Mouse (Mus musculus) stomach, embryonic 14.5 days (tissue): ENCODE data around the gene Zfp622. TPM values are rescaled to one million over a fixed set of nuclear protein-coding genes. Genes with fewer than 3 reads are reported as not detected.
"Not testable (repeated sequence)": the region's sequence is repeated elsewhere in the genome, so short reads cannot be mapped to it uniquely, and the experiment has no call there.

ENCODE experiments used
- ATAC-seq: fragments of 200-750 bp; cut with Nextera tagmentation; 2 replicates; pipeline ENCODE4 v1.8.0; 2017; ENCODE audit warnings: low read depth, moderate TSS enrichment; ENCODE audit not compliant: insufficient number of reproducible peaks, insufficient read depth, low FRiP score
- H3K27ac ChIP-seq: fragments of 300-500 bp; sonication (generic); 2 replicates; pipeline ENCODE4 v1.5.1; 2014; ENCODE audit warnings: mild to moderate bottlenecking, low read length, moderate library complexity, mixed read lengths
- H3K27me3 ChIP-seq: fragments of 300-500 bp; sonication (generic); 2 replicates; pipeline ENCODE4 v1.6.1; 2014; ENCODE audit warnings: low read length, control low read depth, mixed read lengths; ENCODE audit not compliant: control insufficient read depth, insufficient read depth
- H3K36me3 ChIP-seq: fragments of 300-500 bp; sonication (generic); 2 replicates; pipeline ENCODE4 v1.6.1; 2014; ENCODE audit warnings: mild to moderate bottlenecking, control low read depth, low read length, moderate library complexity, mixed read lengths; ENCODE audit not compliant: control insufficient read depth, insufficient read depth
- H3K4me1 ChIP-seq: fragments of 300-500 bp; sonication (generic); 2 replicates; pipeline ENCODE4 v1.6.1; 2014; ENCODE audit warnings: low read length, control low read depth, mixed read lengths; ENCODE audit not compliant: control insufficient read depth, insufficient read depth
- H3K4me2 ChIP-seq: fragments of 300-500 bp; sonication (generic); replicated peaks from 2 replicates; pipeline ENCODE4 v1.6.1; 2014; ENCODE audit warnings: low read depth, low read length, control low read depth
- H3K4me3 ChIP-seq: fragments of 300-500 bp; sonication (generic); 2 replicates; pipeline ENCODE4 v1.5.1; 2014; ENCODE audit warnings: low read depth, low read length, control low read depth
- H3K9ac ChIP-seq: fragments of 300-500 bp; sonication (generic); replicated peaks from 2 replicates; pipeline ENCODE4 v1.6.1; 2014; ENCODE audit warnings: low read depth, mild to moderate bottlenecking, control low read depth, low read length, moderate library complexity, mixed read lengths
- H3K9me3 ChIP-seq: fragments of 300-500 bp; sonication (generic); 2 replicates; pipeline ENCODE4 v1.6.1; 2016; ENCODE audit warnings: low read depth, low read length, control low read depth; ENCODE audit not compliant: control insufficient read depth
- WGBS: fragments of 180-500 bp; shearing (Covaris S2); extraction: QIAGEN DNeasy Blood & Tissue Kit; methylation state at CpG from one replicate; pipeline ENCODE4 v1.1.7; 2014; 5-methylcytosine and 5-hydroxymethylcytosine counted together
- polyA plus RNA-seq: library from polyadenylated mRNA; unstranded; fragments of >200 nt; fragmentation: Nextera tagmentation; extraction: Ambion mirVana; gene quantifications from 2 replicates; pipeline ENCODE4 v1.2.1, GENCODE M21; 2014

The Zfp622 gene
- polyA plus RNA-seq, 1 experiment from 2014 or later: 26.7 TPM

DNA sequence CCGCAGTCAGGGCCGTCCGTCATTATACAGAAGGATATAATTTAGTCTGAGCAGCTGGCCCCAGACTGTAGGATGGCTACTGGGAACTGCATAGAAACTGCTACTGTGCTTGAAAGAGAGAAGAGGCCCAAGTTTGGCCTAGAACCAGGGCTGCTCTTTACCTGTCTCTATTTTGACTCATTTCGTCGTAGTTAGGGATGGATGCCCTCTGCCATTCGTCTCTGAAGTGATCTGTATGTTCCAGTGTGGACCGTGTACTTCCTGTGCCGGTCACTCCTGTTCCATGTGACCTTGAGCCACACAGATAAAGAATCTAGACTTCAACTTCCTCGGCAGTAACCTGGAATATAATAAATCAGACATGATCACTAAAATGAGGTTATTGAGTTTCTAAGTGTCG, 26.5 kb upstream of the Zfp622 start:
- Histone ChIP-seq H3K36me3 (no peaks in the 10 kb centered on the region), H3K4me1 (no peaks in the 10 kb centered on the region), H3K9me3 (no peaks in the 10 kb centered on the region), H3K4me3 (no peak overlapping the region), H3K9ac (no peak overlapping the region), H3K4me2 (no peak overlapping the region), H3K27me3 (no peaks in the 10 kb centered on the region), H3K27ac (no peak overlapping the region)
- WGBS: 70% methylated on average over 10 of the region's 10 CpGs
- ATAC-seq: no peak

DNA sequence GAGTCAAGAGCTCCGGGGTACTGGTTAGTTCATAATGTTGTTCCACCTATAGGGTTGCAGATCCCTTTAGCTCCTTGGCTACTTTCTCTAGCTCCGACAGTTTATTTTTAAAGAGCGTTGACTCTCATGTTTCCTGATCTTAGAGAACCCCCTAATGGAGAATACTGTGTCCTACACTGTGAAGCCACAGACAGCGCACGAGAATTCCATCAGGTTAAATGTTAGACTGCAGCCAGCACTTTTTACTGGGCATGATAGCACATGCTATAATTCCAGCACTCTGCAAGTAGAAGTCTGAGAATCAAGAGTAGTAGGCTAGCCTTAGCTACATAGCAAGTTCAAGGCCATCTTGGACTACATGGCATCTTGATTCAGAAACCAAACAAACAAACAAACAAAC, 24.8 kb upstream of the Zfp622 start:
- H3K36me3 ChIP-seq: no peaks in the 10 kb centered on the region
- ATAC-seq: peak; percentile 87; the same call in 1 of the 2 replicates
- WGBS: 29% methylated on average over 5 of the region's 5 CpGs

DNA sequence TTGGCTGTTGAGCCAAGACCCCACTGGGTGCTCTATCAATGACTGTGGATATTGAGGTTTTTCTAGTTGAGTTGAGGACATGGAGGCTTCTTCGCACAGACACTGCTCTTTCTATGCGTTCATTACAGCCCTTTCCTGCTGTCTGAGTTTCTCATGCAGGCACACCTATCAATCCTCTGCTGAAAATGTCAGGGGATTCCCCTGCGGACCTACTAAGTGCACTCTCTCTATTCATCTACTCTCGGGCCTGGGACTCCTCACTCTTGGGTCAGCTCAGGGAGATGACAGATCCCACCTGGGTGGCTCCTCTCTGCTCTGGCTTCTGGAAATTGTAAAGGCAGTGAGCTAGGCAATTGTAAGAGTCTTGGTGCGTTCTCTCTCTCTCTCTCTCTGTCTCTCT, 23.9 kb upstream of the Zfp622 start:
- 78% methylated on average over 5 of the region's 5 CpGs for WGBS
- Histone ChIP-seq H3K36me3 (no peaks in the 10 kb centered on the region), H3K4me2 (no peak overlapping the region), H3K4me1 (no peaks in the 10 kb centered on the region), H3K9ac (no peak overlapping the region), H3K9me3 (no peaks in the 10 kb centered on the region), H3K4me3 (no peak overlapping the region), H3K27me3 (no peaks in the 10 kb centered on the region), H3K27ac (no peak overlapping the region)
- ATAC-seq: no peak

More for the DNA sequence above, 24.8 kb upstream of the Zfp622 start:
- Histone ChIP-seq H3K4me3 (no peak overlapping the region), H3K9ac (no peak overlapping the region), H3K4me2 (no peak overlapping the region), H3K27ac (no peak overlapping the region), H3K27me3 (no peaks in the 10 kb centered on the region), H3K4me1 (no peaks in the 10 kb centered on the region), H3K9me3 (no peaks in the 10 kb centered on the region)

DNA sequence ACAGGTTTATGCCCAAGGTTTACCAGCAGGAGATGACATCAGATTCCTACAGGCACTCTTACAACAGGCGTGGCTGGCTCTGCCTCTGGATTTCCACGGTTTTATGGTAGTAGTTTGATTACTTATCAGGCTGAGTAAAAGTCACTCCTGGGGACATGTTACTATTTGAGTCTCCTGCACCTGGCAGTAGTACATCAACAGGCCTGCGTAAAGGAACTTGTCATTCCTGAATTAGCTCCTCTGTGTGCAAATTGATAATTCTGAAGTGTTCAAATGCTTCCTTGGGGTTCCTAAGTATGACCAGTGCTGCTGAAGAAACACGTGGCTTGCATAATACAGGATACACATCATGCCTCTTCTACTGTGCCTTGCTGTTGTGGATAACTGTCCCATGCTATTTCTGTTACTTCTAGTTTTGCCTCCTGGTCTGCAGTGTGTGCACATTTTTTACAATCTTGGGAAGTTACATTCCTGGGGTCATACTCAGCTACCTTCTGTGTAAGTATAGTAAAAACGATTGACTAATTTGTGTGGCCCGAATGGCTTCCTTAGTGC, 17.9 kb upstream of the Zfp622 start:
- H3K4me2 ChIP-seq: no peak overlapping the region
- no peak overlapping the region for H3K9ac ChIP-seq
- no peak overlapping the region for H3K27ac ChIP-seq
- H3K4me1 ChIP-seq: no peaks in the 10 kb centered on the region
- no peaks in the 10 kb centered on the region for H3K9me3 ChIP-seq
- H3K4me3 ChIP-seq: no peak overlapping the region
- no peak for ATAC-seq
- 60% methylated on average over 6 of the region's 6 CpGs for WGBS
- no peaks in the 10 kb centered on the region for H3K36me3 ChIP-seq
- H3K27me3 ChIP-seq: no peaks in the 10 kb centered on the region

DNA sequence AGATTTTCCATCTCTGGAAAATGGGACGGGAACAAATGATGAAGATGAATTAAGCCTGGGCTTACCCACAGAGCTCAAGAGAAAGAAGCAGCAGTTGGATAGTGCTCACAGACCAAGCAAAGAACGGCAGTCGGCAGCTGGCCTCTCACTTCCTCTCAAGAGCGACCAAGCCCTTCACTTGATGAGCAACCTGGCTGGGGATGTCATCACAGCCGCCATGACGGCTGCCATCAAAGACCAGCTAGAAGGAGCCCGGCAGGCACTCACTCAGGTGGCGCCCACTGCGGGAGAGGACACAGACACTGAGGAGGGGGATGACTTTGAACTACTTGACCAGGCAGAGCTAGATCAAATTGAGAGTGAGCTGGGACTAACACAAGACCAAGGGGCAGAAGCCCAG, 12.6 kb upstream of the Zfp622 start:
- H3K4me2 ChIP-seq: no peak overlapping the region
- no peaks in the 10 kb centered on the region for H3K36me3 ChIP-seq
- no peaks in the 10 kb centered on the region for H3K9me3 ChIP-seq
- no peak overlapping the region for H3K9ac ChIP-seq
- no peaks in the 10 kb centered on the region for H3K27me3 ChIP-seq
- 88% methylated on average over 9 of the region's 9 CpGs for WGBS
- no peak overlapping the region for H3K4me3 ChIP-seq
- no peaks in the 10 kb centered on the region for H3K4me1 ChIP-seq
- H3K27ac ChIP-seq: no peak overlapping the region
- ATAC-seq: no peak

DNA sequence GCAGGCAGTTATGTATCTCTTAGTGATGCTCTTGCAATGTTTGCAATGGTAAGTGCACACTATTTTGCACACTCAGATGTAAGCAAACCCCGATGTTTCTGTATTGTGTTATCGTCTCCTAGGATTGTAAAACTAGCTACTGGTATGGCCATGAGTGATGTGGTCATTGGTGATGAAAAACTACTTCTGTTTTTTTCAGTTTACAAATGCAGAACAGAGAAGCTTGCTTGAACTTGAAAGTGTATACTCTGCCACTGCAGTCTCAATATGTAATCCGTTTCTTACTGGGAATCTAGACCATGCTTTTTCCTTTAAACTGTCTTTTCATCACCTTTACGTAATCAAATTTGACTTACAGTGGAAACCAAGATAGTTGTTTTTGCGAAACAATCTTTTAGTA, 11.4 kb upstream of the Zfp622 start:
- ATAC-seq: no peak
- no peaks in the 10 kb centered on the region for H3K4me1 ChIP-seq
- H3K9ac ChIP-seq: no peak overlapping the region
- no peak overlapping the region for H3K4me3 ChIP-seq
- no peaks in the 10 kb centered on the region for H3K9me3 ChIP-seq
- H3K36me3 ChIP-seq: no peaks in the 10 kb centered on the region
- no peak overlapping the region for H3K27ac ChIP-seq
- H3K4me2 ChIP-seq: no peak overlapping the region
- 82% methylated on average over 5 of the region's 5 CpGs for WGBS
- no peaks in the 10 kb centered on the region for H3K27me3 ChIP-seq

DNA sequence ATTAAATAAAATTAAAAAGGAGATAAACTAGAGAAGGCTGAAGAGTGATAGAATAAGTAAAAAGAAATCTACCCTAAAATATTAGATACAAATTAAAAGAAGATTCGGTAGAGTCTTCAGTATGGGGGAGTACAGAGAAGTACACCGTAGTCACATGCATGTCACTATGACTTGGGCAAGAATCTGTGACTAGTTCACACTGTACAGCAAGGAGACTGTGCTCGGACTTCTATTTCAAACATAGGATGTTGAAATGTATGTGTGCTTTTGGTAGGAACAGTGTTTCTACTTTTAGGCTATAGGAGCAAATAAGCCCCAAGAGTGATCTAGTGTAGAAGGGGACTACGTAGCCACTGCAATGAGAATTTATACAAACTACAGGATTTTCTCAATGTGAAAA, 9.8 kb upstream of the Zfp622 start:
- no peaks in the 10 kb centered on the region for H3K4me1 ChIP-seq
- 85% methylated on average over 4 of the region's 4 CpGs for WGBS
- H3K36me3 ChIP-seq: no peaks in the 10 kb centered on the region
- ATAC-seq: no peak
- H3K27me3 ChIP-seq: no peaks in the 10 kb centered on the region
- no peak overlapping the region for H3K4me2 ChIP-seq
- no peak overlapping the region for H3K9ac ChIP-seq
- no peak overlapping the region for H3K4me3 ChIP-seq
- no peak overlapping the region for H3K27ac ChIP-seq
- H3K9me3 ChIP-seq: no peaks in the 10 kb centered on the region

DNA sequence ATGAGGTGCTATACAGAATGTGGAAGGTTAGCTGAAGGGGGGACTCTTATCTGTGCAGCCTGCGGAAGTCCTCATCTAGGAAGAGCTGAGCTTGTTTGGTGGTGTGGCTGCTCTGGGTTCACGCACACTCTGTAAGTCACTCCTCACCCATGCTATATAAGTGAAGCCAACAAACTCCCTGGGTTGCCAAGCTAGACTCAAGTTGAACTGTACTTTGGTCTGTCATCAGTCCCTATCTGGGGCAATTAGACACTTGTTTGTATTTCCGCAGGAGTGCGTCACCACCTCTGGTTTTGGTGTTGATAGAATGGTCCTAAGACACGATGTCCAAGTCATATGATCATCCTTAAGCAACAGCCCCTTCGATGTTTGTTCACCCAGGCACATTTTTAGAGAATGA, 8.4 kb upstream of the Zfp622 start:
- no peak overlapping the region for H3K4me2 ChIP-seq
- ATAC-seq: no peak
- H3K9ac ChIP-seq: no peak overlapping the region
- H3K9me3 ChIP-seq: no peaks in the 10 kb centered on the region
- H3K4me3 ChIP-seq: no peak overlapping the region
- H3K36me3 ChIP-seq: no peaks in the 10 kb centered on the region
- H3K27me3 ChIP-seq: no peaks in the 10 kb centered on the region
- WGBS: 90% methylated on average over 6 of the region's 6 CpGs
- H3K4me1 ChIP-seq: no peaks in the 10 kb centered on the region
- no peak overlapping the region for H3K27ac ChIP-seq

DNA sequence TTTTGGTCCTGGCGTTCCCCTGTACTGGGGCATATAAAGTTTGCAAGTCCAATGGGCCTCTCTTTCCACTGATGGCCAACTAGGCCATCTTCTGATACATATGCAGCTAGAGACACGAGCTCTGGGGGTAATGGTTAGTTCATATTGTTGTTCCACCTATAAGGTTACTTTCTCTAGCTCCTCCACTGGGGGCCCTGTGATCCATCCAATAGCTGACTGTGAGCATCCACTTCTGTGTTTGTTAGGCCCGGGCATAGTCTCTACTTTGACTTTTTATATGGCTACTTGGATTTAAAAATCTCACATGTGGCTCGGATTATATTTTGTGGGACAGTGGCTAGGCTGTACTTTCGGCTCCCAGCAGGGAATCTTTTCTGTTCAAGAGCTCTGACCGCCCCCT, 552 bp upstream of the Zfp622 start:
- H3K36me3 ChIP-seq: peaks cover 13% of the 10 kb centered on the region; the same call in 1 of the 2 replicates
- not testable (repeated sequence) for H3K9me3 ChIP-seq, H3K27me3 ChIP-seq, ATAC-seq
- peak overlapping the region; percentile 45 for H3K4me2 ChIP-seq
- peak overlapping the region; percentile 76 for H3K27ac ChIP-seq
- peak overlapping the region; percentile 94 for H3K4me3 ChIP-seq
- peak overlapping the region; percentile 40; the same call in 1 of the 2 replicates for H3K9ac ChIP-seq
- 18% methylated on average over 6 of the region's 6 CpGs for WGBS
- peaks cover 13% of the 10 kb centered on the region for H3K4me1 ChIP-seq
